In the genomic region with DNA sequence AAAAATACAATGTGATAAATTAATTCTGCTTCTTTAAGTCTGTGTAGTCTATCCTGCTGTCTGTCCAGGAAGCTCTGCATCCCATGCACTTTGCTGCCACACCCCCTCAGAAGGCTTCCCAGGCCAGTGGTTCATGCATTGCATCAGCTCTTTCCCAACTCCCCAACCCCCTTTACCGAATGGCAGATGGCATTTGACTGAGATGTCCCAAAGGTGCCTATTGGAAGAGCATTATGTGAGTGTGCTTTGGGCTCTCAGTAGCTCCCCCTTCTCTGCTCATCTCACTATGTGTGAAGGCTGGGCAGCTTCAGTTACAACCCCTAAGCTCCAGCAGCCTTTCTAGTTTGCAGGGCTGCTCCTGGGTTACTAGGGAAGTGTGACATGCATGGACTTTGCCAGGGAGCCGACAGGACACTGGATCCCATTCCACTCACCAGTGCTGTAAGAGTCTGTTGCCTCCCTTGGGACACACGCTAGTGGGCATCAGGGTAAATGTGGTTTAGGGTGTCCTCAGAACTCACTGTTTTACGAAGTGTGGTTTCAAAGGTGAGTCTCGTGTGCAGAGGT, we compare ENCODE assay signal across 16 mouse cellular contexts. TPM values are rescaled to one million over a fixed set of nuclear protein-coding genes. Genes with fewer than 3 reads are reported as not detected.
A peak's percentile ranks its signal among the peaks of the same experiment; 100 is the strongest.
DNase-seq lines count a peak whose midpoint lies in the region; ATAC-seq and TF ChIP-seq lines count a peak whose summit lies in the region.
"Had no signal": no experiment of that assay in that cellular context is flagged by ENCODE, and none has a peak within 500 bp of the region (broad histone marks: within the 10 kb centered on the region; RNA-seq: fewer than 3 reads in every experiment).

No protein-coding gene starts in this region.

- intact Hi-C loops in gastrocnemius, adult 2 months (cut with DNase I): no loop called here
- intact Hi-C loops in gastrocnemius, postnatal 36 days (cut with DNase I): no loop called here

- H3K9ac ChIP-seq in intestine, embryonic 15.5 days: no peak overlapping the region
- no peak overlapping the region for H3K9ac ChIP-seq in neural tube, embryonic 15.5 days (replicated peaks)
- H3K9ac ChIP-seq: forebrain, embryonic 13.5 days had no signal

- H3K27ac ChIP-seq in gastrocnemius, adult 2 months: no peak overlapping the region
- H3K27ac ChIP-seq in intestine, embryonic 15.5 days: 0 out of 2 replicates have a peak overlapping the region, but pooled peaks have one; percentile 14
- peak overlapping the region; percentile 20; the same call in 1 of the 2 replicates for H3K27ac ChIP-seq in neural tube, embryonic 15.5 days (replicated peaks)
- H3K27ac ChIP-seq: forebrain, embryonic 13.5 days had no signal

- TF ChIP-seq CTCF in gastrocnemius, adult 2 months (IDR thresholded peaks at IDR 0.05): no peak
- TF ChIP-seq CTCF in lung, adult 2 months (IDR thresholded peaks at IDR 0.05; ENCODE audit: insufficient read depth, low read length): no peak

- no peak for ATAC-seq in intestine, embryonic 15.5 days
- ATAC-seq in neural tube, embryonic 15.5 days (ENCODE audit: low FRiP score): peak; percentile 26; the same call in 1 of the 2 replicates
- ATAC-seq: forebrain, embryonic 13.5 days had no signal

- no peak for TF ChIP-seq POLR2A in lung, adult 2 months (IDR thresholded peaks at IDR 0.05; ENCODE audit: borderline replicate concordance, extremely low read depth, low read depth, low read length)

- no peaks in the 10 kb centered on the region for H3K9me3 ChIP-seq in intestine, embryonic 15.5 days
- no peaks in the 10 kb centered on the region for H3K9me3 ChIP-seq in neural tube, embryonic 15.5 days (replicated peaks)
- H3K9me3 ChIP-seq: forebrain, embryonic 13.5 days had no signal

- H3K4me1 ChIP-seq in lung, adult 2 months (ENCODE audit: control insufficient read depth, insufficient read depth, low read length): peaks cover 21% of the 10 kb centered on the region
- H3K4me1 ChIP-seq in intestine, embryonic 15.5 days (replicated peaks): peaks cover 50% of the 10 kb centered on the region
- peaks cover 47% of the 10 kb centered on the region for H3K4me1 ChIP-seq in neural tube, embryonic 15.5 days

- no peak overlapping the region for H3K4me2 ChIP-seq in intestine, embryonic 15.5 days (replicated peaks)
- H3K4me2 ChIP-seq in neural tube, embryonic 15.5 days: no peak overlapping the region
- H3K4me2 ChIP-seq: forebrain, embryonic 13.5 days had no signal

- no peaks in the 10 kb centered on the region for H3K36me3 ChIP-seq in intestine, embryonic 15.5 days
- H3K36me3 ChIP-seq in neural tube, embryonic 15.5 days: no peaks in the 10 kb centered on the region

- peak; percentile 67 for DNase-seq in gastrocnemius, adult 2 months
- DNase-seq in gastrocnemius, postnatal 36 days: no peak
- peak; percentile 23 for DNase-seq in lung, postnatal 10 days
- no peak for DNase-seq in lung, adult 2 months
- no peak for DNase-seq in Muller cell, postnatal 12 days (ENCODE audit: inconsistent ontology term)
- DNase-seq: cerebellum, adult 2 months; kidney, adult 11 months; lung, adult 18-20 months; retina, postnatal 1 day; thymus, adult 2 months had no signal

- WGBS in lung, adult 2 months: 55% methylated on average over 5 of the region's 5 CpGs
- WGBS in intestine, embryonic 15.5 days: 53% methylated on average over 5 of the region's 5 CpGs
- 60% methylated on average over 5 of the region's 5 CpGs for WGBS in neural tube, embryonic 15.5 days

- H3K27me3 ChIP-seq in intestine, embryonic 15.5 days (replicated peaks): no peaks in the 10 kb centered on the region
- no peaks in the 10 kb centered on the region for H3K27me3 ChIP-seq in neural tube, embryonic 15.5 days (replicated peaks)
- H3K27me3 ChIP-seq: forebrain, embryonic 13.5 days had no signal

- H3K4me3 ChIP-seq in gastrocnemius, adult 2 months: no peak overlapping the region
- H3K4me3 ChIP-seq in lung, adult 2 months (replicated peaks; ENCODE audit: extremely low read depth, low read depth, low read length): no peak overlapping the region
- no peak overlapping the region for H3K4me3 ChIP-seq in intestine, embryonic 15.5 days (replicated peaks)
- no peak overlapping the region for H3K4me3 ChIP-seq in neural tube, embryonic 15.5 days (replicated peaks)
- H3K4me3 ChIP-seq: forebrain, embryonic 13.5 days had no signal

RNA-seq across cellular contexts. Expression of a gene that starts 9.4 kb away (rescaled TPM):
- 10 to 100 TPM; 29.8 to 30.2 TPM for total RNA-seq in gastrocnemius, adult 2 months (2021)
- total RNA-seq in gastrocnemius, postnatal 36 days (2021): 10 to 100 TPM; 25.8 to 27.3 TPM
- polyA plus RNA-seq in lung, adult 2 months (2012; rRNA removed): 52.8 and 58.8 TPM in 2 replicates
- polyA plus RNA-seq in intestine, embryonic 15.5 days (2015; fragmentation: Nextera tagmentation; extraction: Ambion mirVana): 24.5 and 25.9 TPM in 2 replicates
- 16.1 and 17.0 TPM in 2 replicates for polyA plus RNA-seq in neural tube, embryonic 15.5 days (2015; fragmentation: Nextera tagmentation; extraction: Ambion mirVana)
- total RNA-seq: granulocyte monocyte progenitor cell, adult 5-6 weeks; megakaryocyte progenitor cell, adult 5-6 weeks; MEL had no signal

Comparison
In these comparisons a context has a peak if more than half of its experiments do, and no peak if none do; other contexts are left out.
1. DNase-seq: peak in gastrocnemius, adult 2 months (single experiment) and lung, postnatal 10 days (single experiment); none in gastrocnemius, postnatal 36 days (0 of 2), lung, adult 2 months (single experiment) and Muller cell, postnatal 12 days (single experiment).